Mouse (Mus musculus): ENCODE data around the gene Pyy. TPM values are rescaled to one million over a fixed set of nuclear protein-coding genes. Genes with fewer than 3 reads are reported as not detected.

Gene Pyy
- polyA plus RNA-seq, 1 experiment from 2014 or later, result not detected

GRCm38 (mm10) chr11:102134516-102134915 lies 26.9 kb upstream of the Pyy start:
- Histone ChIP-seq H3K4me1 (replicated peaks; ENCODE audit: insufficient read depth, low read length) (no peaks in the 10 kb centered on the region), H3K27me3 (ENCODE audit: insufficient read depth, low read length) (no peaks in the 10 kb centered on the region), H3K9me3 (replicated peaks; ENCODE audit: low read length) (no peaks in the 10 kb centered on the region), H3K9ac (ENCODE audit: low read depth, low read length) (no peak overlapping the region), H3K27ac (no peak overlapping the region), H3K36me3 (ENCODE audit: insufficient read depth, low read length) (no peaks in the 10 kb centered on the region), H3K4me3 (replicated peaks; ENCODE audit: low read depth, low read length) (no peak overlapping the region), H3K4me2 (ENCODE audit: low read length) (no peak overlapping the region)
- no peak for TF ChIP-seq CTCF (IDR thresholded peaks at IDR 0.05; ENCODE audit: low read depth)
- DNase-seq (ENCODE audit: low spot score) (no peak), ATAC-seq (replicated peaks; ENCODE audit: low FRiP score, low read depth) (no peak)
- WGBS, result 29% methylated on average over 4 of the region's 4 CpGs

- Histone ChIP-seq H3K27ac (no peak overlapping the region), H3K27me3 (ENCODE audit: insufficient read depth, low read length) (no peaks in the 10 kb centered on the region), H3K4me3 (replicated peaks; ENCODE audit: low read depth, low read length) (no peak overlapping the region), H3K9me3 (replicated peaks; ENCODE audit: low read length) (no peaks in the 10 kb centered on the region), H3K4me1 (replicated peaks; ENCODE audit: insufficient read depth, low read length) (no peaks in the 10 kb centered on the region), H3K36me3 (ENCODE audit: insufficient read depth, low read length) (no peaks in the 10 kb centered on the region), H3K9ac (ENCODE audit: low read depth, low read length) (no peak overlapping the region), H3K4me2 (ENCODE audit: low read length) (no peak overlapping the region)
- WGBS, result 73% methylated on average over 6 of the region's 6 CpGs
- no peak for DNase-seq (ENCODE audit: low spot score)
- no peak for TF ChIP-seq CTCF (IDR thresholded peaks at IDR 0.05; ENCODE audit: low read depth)
- ATAC-seq (replicated peaks; ENCODE audit: low FRiP score, low read depth), result no peak
Observed at GRCm38 (mm10) chr11:102117386-102117785, 9.8 kb upstream of the Pyy start.

- H3K27ac ChIP-seq, result no peak overlapping the region
- no peaks in the 10 kb centered on the region for H3K27me3 ChIP-seq (ENCODE audit: insufficient read depth, low read length)
- H3K4me1 ChIP-seq (replicated peaks; ENCODE audit: insufficient read depth, low read length), result no peaks in the 10 kb centered on the region
- no peaks in the 10 kb centered on the region for H3K9me3 ChIP-seq (replicated peaks; ENCODE audit: low read length)
- H3K4me2 ChIP-seq (ENCODE audit: low read length), result no peak overlapping the region
- 75% methylated on average over 8 of the region's 8 CpGs for WGBS
- DNase-seq (ENCODE audit: low spot score) (no peak), ATAC-seq (replicated peaks; ENCODE audit: low FRiP score, low read depth) (no peak)
- H3K4me3 ChIP-seq (replicated peaks; ENCODE audit: low read depth, low read length), result no peak overlapping the region
- H3K9ac ChIP-seq (ENCODE audit: low read depth, low read length), result no peak overlapping the region
- TF ChIP-seq CTCF (IDR thresholded peaks at IDR 0.05; ENCODE audit: low read depth), result no peak
- H3K36me3 ChIP-seq (ENCODE audit: insufficient read depth, low read length), result no peaks in the 10 kb centered on the region
Observed at GRCm38 (mm10) chr11:102116241-102116640, 8.6 kb upstream of the Pyy start.

- 72% methylated on average over 5 of the region's 5 CpGs for WGBS
Observed at GRCm38 (mm10) chr11:102111576-102111975, 3.9 kb upstream of the Pyy start.

GRCm38 (mm10) chr11:102106911-102107310 lies 721 bp downstream of the Pyy start:
- Histone ChIP-seq H3K4me1 (replicated peaks; ENCODE audit: insufficient read depth, low read length) (0 out of 2 replicates have a peak, but pooled peaks cover 3% of the 10 kb centered on the region), H3K27ac (no peak overlapping the region), H3K4me3 (replicated peaks; ENCODE audit: low read depth, low read length) (peak overlapping the region; percentile 18; the same call in 1 of the 2 replicates), H3K4me2 (ENCODE audit: low read length) (peak overlapping the region; percentile 42), H3K27me3 (ENCODE audit: insufficient read depth, low read length) (peaks cover 40% of the 10 kb centered on the region), H3K36me3 (ENCODE audit: insufficient read depth, low read length) (no peaks in the 10 kb centered on the region), H3K9ac (ENCODE audit: low read depth, low read length) (no peak overlapping the region), H3K9me3 (replicated peaks; ENCODE audit: low read length) (no peaks in the 10 kb centered on the region)
- DNase-seq (ENCODE audit: low spot score) (no peak), ATAC-seq (replicated peaks; ENCODE audit: low FRiP score, low read depth) (no peak)
- 2% methylated on average over 21 of the region's 21 CpGs for WGBS
- no peak for TF ChIP-seq CTCF (IDR thresholded peaks at IDR 0.05; ENCODE audit: low read depth)

More at GRCm38 (mm10) chr11:102111576-102111975, 3.9 kb upstream of the Pyy start:
- Histone ChIP-seq H3K36me3 (ENCODE audit: insufficient read depth, low read length) (no peaks in the 10 kb centered on the region), H3K27ac (no peak overlapping the region), H3K4me3 (replicated peaks; ENCODE audit: low read depth, low read length) (no peak overlapping the region), H3K4me2 (ENCODE audit: low read length) (no peak overlapping the region), H3K9me3 (replicated peaks; ENCODE audit: low read length) (no peaks in the 10 kb centered on the region), H3K4me1 (replicated peaks; ENCODE audit: insufficient read depth, low read length) (no peaks in the 10 kb centered on the region), H3K27me3 (ENCODE audit: insufficient read depth, low read length) (peaks cover 21% of the 10 kb centered on the region), H3K9ac (ENCODE audit: low read depth, low read length) (no peak overlapping the region)
- ATAC-seq (replicated peaks; ENCODE audit: low FRiP score, low read depth) (no peak), DNase-seq (ENCODE audit: low spot score) (no peak)
- no peak for TF ChIP-seq CTCF (IDR thresholded peaks at IDR 0.05; ENCODE audit: low read depth)

GRCm38 (mm10) chr11:102102485-102103258 lies 5.0 kb downstream of the Pyy start:
- peaks cover 29% of the 10 kb centered on the region for H3K27me3 ChIP-seq (ENCODE audit: insufficient read depth, low read length)
- TF ChIP-seq CTCF (IDR thresholded peaks at IDR 0.05; ENCODE audit: low read depth), result peak; percentile 92
- no peaks in the 10 kb centered on the region for H3K9me3 ChIP-seq (replicated peaks; ENCODE audit: low read length)
- H3K4me3 ChIP-seq (replicated peaks; ENCODE audit: low read depth, low read length), result no peak overlapping the region
- H3K9ac ChIP-seq (ENCODE audit: low read depth, low read length), result no peak overlapping the region
- no peak for ATAC-seq (replicated peaks; ENCODE audit: low FRiP score, low read depth)
- 0 out of 2 replicates have a peak overlapping the region, but pooled peaks have one; percentile 13 for H3K4me2 ChIP-seq (ENCODE audit: low read length)
- DNase-seq (ENCODE audit: low spot score), result peak; percentile 87
- no peak overlapping the region for H3K27ac ChIP-seq
- 19% methylated on average over 17 of the region's 17 CpGs for WGBS
- 0 out of 2 replicates have a peak, but pooled peaks cover 3% of the 10 kb centered on the region for H3K4me1 ChIP-seq (replicated peaks; ENCODE audit: insufficient read depth, low read length)
- H3K36me3 ChIP-seq (ENCODE audit: insufficient read depth, low read length), result no peaks in the 10 kb centered on the region

Data from kidney, postnatal 0 days (tissue).